Mouse (Mus musculus): Measurements from ENCODE around the gene Taf6. TPM values are rescaled to one million over a fixed set of nuclear protein-coding genes. Genes with fewer than 3 reads are reported as not detected.
A peak's percentile ranks its signal among the peaks of the same experiment; 100 is the strongest.

Taf6 gene
- total RNA-seq, 2 experiments from 2014 or later, result 37.9 to 44.4 TPM

- DNase-seq, result peak; percentile 94
Measured at GRCm38 (mm10) chr5:138170936-138171561, 16.2 kb downstream of the Taf6 start.

DNA sequence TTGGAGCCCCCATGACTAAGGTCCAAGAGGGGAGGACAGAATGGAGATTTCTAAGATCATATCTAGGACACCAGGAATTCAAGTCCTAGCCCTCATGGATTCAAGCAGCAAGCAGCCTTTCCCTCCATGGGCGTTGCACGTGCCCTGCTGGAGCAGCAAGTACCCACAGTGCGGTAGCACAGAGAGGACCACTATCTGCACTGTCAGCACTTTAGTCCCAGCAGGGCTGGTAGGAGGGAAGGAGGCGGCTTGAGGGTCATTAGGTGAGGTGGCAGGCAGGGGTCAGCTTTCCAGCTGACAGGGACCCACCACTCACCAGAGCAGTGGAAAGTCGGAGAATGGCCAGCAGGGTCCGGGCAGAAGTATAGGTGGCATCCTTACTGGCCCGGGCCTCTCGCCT, 21.7 kb downstream of the Taf6 start:
- no peak for DNase-seq

DNA sequence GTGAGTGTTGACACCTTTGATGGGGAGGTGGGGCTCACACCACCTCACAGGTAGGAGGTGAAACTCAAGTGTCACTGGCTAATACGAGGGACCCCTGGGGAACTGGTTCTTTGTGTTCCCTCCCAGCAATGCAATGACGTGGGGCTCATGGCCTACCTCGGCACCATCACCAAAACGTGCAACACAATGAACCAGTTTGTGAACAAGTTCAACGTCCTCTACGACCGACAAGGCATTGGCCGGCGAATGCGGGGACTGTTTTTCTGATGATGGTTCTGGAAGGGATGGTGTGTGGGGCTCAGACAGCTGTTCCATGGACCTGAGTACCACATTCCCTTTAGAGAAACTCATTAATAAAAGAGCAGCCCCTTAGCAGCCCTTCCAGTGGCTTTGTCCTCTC, 23.6 kb downstream of the Taf6 start:
- no peak for DNase-seq

GRCm38 (mm10) chr5:138163046-138163445, 24.2 kb downstream of the Taf6 start:
- DNase-seq, result no peak

- DNase-seq, result peak; percentile 95 to 97
Measured at GRCm38 (mm10) chr5:138160842-138161665, 26.2 kb downstream of the Taf6 start, which contains the start of gene Cops6. Cops6 (plus strand) TSS chr5:138161071.

DNA sequence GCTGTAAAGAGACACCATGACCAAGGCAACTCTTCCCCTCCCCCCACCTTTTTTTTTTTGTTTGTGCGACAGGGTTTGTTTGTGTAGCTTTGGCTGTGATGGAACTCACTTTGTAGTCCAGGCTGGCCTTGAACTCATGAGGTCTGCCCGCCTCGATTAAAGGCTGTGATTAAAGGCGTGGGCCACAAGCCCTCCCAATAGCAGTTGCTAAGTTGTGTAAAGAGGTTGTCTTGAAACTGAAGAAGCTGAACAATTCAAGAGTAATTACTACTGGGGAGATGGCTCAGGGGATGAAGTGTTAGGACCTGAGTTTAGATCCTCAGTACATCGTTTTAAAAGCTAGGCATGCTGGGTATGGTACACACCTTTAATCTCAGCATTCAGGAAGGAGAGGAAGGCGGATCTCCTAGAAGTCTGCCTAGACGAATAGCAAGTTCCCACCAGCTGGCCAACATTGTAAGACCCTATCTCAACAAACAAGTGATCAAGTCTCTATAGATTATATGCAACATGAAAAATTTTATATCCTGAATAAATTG, 27.0 kb downstream of the Taf6 start:
- DNase-seq, result no peak

GRCm38 (mm10) chr5:138155443-138155976, 31.7 kb downstream of the Taf6 start, which contains the start of gene Zfp113:
Zfp113 (minus strand) TSS chr5:138155744.
- DNase-seq, result peak; percentile 85 to 89

DNA sequence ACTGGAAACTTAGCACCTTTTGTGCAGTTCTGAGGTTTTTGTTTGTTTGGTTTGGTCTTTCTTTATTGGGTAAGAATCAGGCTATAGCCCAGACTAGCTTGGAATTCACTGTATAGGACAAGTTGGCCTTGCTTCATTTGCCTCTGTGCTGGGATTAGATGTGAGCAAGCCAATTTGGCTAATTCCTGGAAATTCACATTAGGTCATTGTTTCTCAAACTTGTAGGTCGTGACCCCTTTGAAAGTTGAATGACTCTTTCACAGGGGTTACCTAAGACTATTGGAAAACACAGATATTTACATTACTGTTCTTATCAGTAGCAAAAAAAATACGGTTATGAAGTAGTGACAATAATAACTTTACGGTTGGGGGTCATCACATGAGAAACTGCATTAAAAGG, 32.9 kb downstream of the Taf6 start:
- DNase-seq, result no peak

GRCm38 (mm10) chr5:138138585-138138984, 48.7 kb downstream of the Taf6 start:
- DNase-seq, result no peak

- DNase-seq, result no peak
Measured at GRCm38 (mm10) chr5:138137935-138138549, 49.2 kb downstream of the Taf6 start.

- no peak for DNase-seq
Measured at GRCm38 (mm10) chr5:138137257-138137656, 50.0 kb downstream of the Taf6 start.

GRCm38 (mm10) chr5:138132425-138133064, 54.7 kb downstream of the Taf6 start:
- DNase-seq, result no peak

Small RNAs within 50 kb of the gene (microRNA-seq; reads per million reads assigned to microRNA genes)
- gene Mir106b, result 379 to 490 reads per million in 2 experiments
- gene Mir25, result 62.4 to 84.8 reads per million in 2 experiments
- 1,508 to 2,429 reads per million in 2 experiments for gene Mir93

Other genes with a start within 250 kb of the Taf6 start
- 10 to 100 TPM; 26.5 to 31.6 TPM for gene Gjc3, start 224.4 kb downstream of the Taf6 start, total RNA-seq (2021)
- gene Azgp1, start 205.9 kb downstream of the Taf6 start, total RNA-seq (2021), result not detected
- gene Smok3a, start 166.2 kb downstream of the Taf6 start, total RNA-seq (2021), result not detected
- gene Smok3b, start 166.0 kb downstream of the Taf6 start, total RNA-seq (2021), result not detected
- gene Smok3c, start 134.3 kb downstream of the Taf6 start, total RNA-seq (2021), result not detected
- gene Zkscan1, start 102.4 kb downstream of the Taf6 start, total RNA-seq (2021), result 10 to 100 TPM; 41.5 to 41.9 TPM
- 10 to 100 TPM; 14.5 to 15.2 TPM for gene Zscan21, start 70.5 kb downstream of the Taf6 start, total RNA-seq (2021)
- gene Zfp113, start 31.7 kb downstream of the Taf6 start, total RNA-seq (2021), result 10 to 100 TPM; 14.0 to 14.5 TPM
- 100 to 1,000 TPM; 136 to 139 TPM for gene Cops6, start 26.4 kb downstream of the Taf6 start, total RNA-seq (2021)
- gene Ap4m1, start 15.4 kb downstream of the Taf6 start, total RNA-seq (2021), result 10 to 100 TPM; 19.3 to 29.6 TPM
- gene Mcm7, start 15.0 kb downstream of the Taf6 start, total RNA-seq (2021), result 10 to 100 TPM; 14.5 to 17.4 TPM
- gene Cnpy4, start within 50 bp of the Taf6 start, total RNA-seq (2021), result 10 to 100 TPM; 15.0 to 16.8 TPM
- 1 to 10 TPM; 8.2 to 8.6 TPM for gene Mblac1, start 6.9 kb upstream of the Taf6 start, total RNA-seq (2021)
- gene Nxpe5, start 38.4 kb upstream of the Taf6 start, total RNA-seq (2021), result under 1 TPM in 1 of 2 experiments, not detected in 1; 0.25 TPM
- gene Lamtor4, start 68.0 kb upstream of the Taf6 start, total RNA-seq (2021), result 10 to 100 TPM; 54.5 to 58.7 TPM
- 10 to 100 TPM; 70.0 to 73.7 TPM for gene BC037034, start 76.6 kb upstream of the Taf6 start, total RNA-seq (2021)
- 1 to 10 TPM; 3.2 to 3.7 TPM for gene Gal3st4, start 85.4 kb upstream of the Taf6 start, total RNA-seq (2021)
- not detected for gene Gm43720, start 92.5 kb upstream of the Taf6 start, total RNA-seq (2021)
- gene Gpc2, start 92.6 kb upstream of the Taf6 start, total RNA-seq (2021), result 1 to 10 TPM; 2.1 to 3.1 TPM
- 1 to 10 TPM in 1 of 2 experiments, under 1 TPM in 1; 0.77 to 1.3 TPM for gene Stag3, start 92.8 kb upstream of the Taf6 start, total RNA-seq (2021)
- not detected for gene Pvrig, start 154.5 kb upstream of the Taf6 start, total RNA-seq (2021)

Data from layer of hippocampus, postnatal 36 days (tissue).